Mouse (Mus musculus) brown adipose tissue, adult 24 weeks (tissue): ENCODE data around the gene Nudt21. TPM values are rescaled to one million over a fixed set of nuclear protein-coding genes. Genes with fewer than 3 reads are reported as not detected.
"Not testable (repeated sequence)": the region's sequence is repeated elsewhere in the genome, so short reads cannot be mapped to it uniquely, and the experiment has no call there.

Experiments
- H3K27ac ChIP-seq: fragments of 200-500 bp; replicated peaks from 2 replicates; pipeline ENCODE4 v1.5.1; 2012; ENCODE audit warnings: low read depth, mild to moderate bottlenecking, low read length
- H3K4me1 ChIP-seq: fragments of 200-500 bp; 2 replicates; pipeline ENCODE4 v1.6.1; 2012; ENCODE audit warnings: low read length, mixed read lengths; ENCODE audit not compliant: control insufficient read depth, insufficient read depth, insufficient read length
- H3K4me3 ChIP-seq: fragments of 200-500 bp; 2 replicates; pipeline ENCODE4 v1.5.1; 2012; ENCODE audit warnings: low read depth, mild to moderate bottlenecking, low read length, moderate library complexity; ENCODE audit not compliant: insufficient read depth
- polyA plus RNA-seq: library from polyadenylated mRNA; stranded (reverse); fragments of >200 nt; gene quantifications from 2 replicates; pipeline ENCODE4 v1.2.4, GENCODE M21; 2012; ENCODE audit not compliant: missing spikeins, insufficient read depth, insufficient read length

The Nudt21 gene
- polyA plus RNA-seq = 27.6 and 28.7 TPM in 2 replicates

GRCm38 (mm10) chr8:94036944-94037524 lies at the start of gene Nudt21, which contains the start of gene Ogfod1:
Gene Nudt21, minus strand, starts transcription at chr8:94037031.
Gene Ogfod1, plus strand, starts transcription at chr8:94037198.
- peak within 1 kb of the TSS; percentile 54 for H3K27ac ChIP-seq

GRCm38 (mm10) chr8:94076461-94077192 lies 39.8 kb upstream of the Nudt21 start:
- Histone ChIP-seq H3K4me1 (no peaks in the 10 kb centered on the region), H3K27ac (no peak overlapping the region), H3K4me3 (no peak overlapping the region)

More at GRCm38 (mm10) chr8:94036944-94037524, at the start of gene Nudt21, which contains the start of gene Ogfod1:
- H3K4me1 ChIP-seq = peaks cover 7% of the 10 kb centered on the region
- peak within 1 kb of the TSS; percentile 95 for H3K4me3 ChIP-seq

GRCm38 (mm10) chr8:94068793-94069192 lies 32.0 kb upstream of the Nudt21 start:
- H3K27ac ChIP-seq = no peak overlapping the region
- no peaks in the 10 kb centered on the region for H3K4me1 ChIP-seq
- no peak overlapping the region for H3K4me3 ChIP-seq

GRCm38 (mm10) chr8:94066121-94066863 lies 29.5 kb upstream of the Nudt21 start:
- H3K4me3 ChIP-seq = no peak overlapping the region
- no peaks in the 10 kb centered on the region for H3K4me1 ChIP-seq
- no peak overlapping the region for H3K27ac ChIP-seq

- Histone ChIP-seq H3K4me1 (no peaks in the 10 kb centered on the region), H3K4me3 (no peak overlapping the region), H3K27ac (no peak overlapping the region)
Observed at GRCm38 (mm10) chr8:94057157-94057854, 20.5 kb upstream of the Nudt21 start.

- H3K27ac ChIP-seq = no peak overlapping the region
Observed at GRCm38 (mm10) chr8:94052696-94053095, 15.9 kb upstream of the Nudt21 start.

GRCm38 (mm10) chr8:94047845-94048244 lies 11.0 kb upstream of the Nudt21 start:
- Histone ChIP-seq H3K4me1 (no peaks in the 10 kb centered on the region), H3K4me3 (no peak overlapping the region), H3K27ac (no peak overlapping the region)

More at GRCm38 (mm10) chr8:94052696-94053095, 15.9 kb upstream of the Nudt21 start:
- H3K4me3 ChIP-seq = no peak overlapping the region
- no peaks in the 10 kb centered on the region for H3K4me1 ChIP-seq

GRCm38 (mm10) chr8:94037806-94038205 lies 975 bp upstream of the Nudt21 start:
- peak overlapping the region; percentile 95 for H3K4me3 ChIP-seq
- peaks cover 7% of the 10 kb centered on the region for H3K4me1 ChIP-seq
- no peak overlapping the region for H3K27ac ChIP-seq

GRCm38 (mm10) chr8:94036541-94036940 lies 290 bp downstream of the Nudt21 start:
- peak overlapping the region; percentile 88 for H3K4me3 ChIP-seq
- not testable (repeated sequence) for H3K4me1 ChIP-seq
- peak overlapping the region; percentile 21; the same call in 1 of the 2 replicates for H3K27ac ChIP-seq

GRCm38 (mm10) chr8:94035200-94035599 lies 1.6 kb downstream of the Nudt21 start:
- H3K4me1 ChIP-seq = peaks cover 7% of the 10 kb centered on the region
- H3K4me3 ChIP-seq = 0 out of 2 replicates have a peak overlapping the region, but pooled peaks have one; percentile 12
- H3K27ac ChIP-seq = no peak overlapping the region

- H3K4me3 ChIP-seq = no peak overlapping the region
- H3K4me1 ChIP-seq = peaks cover 7% of the 10 kb centered on the region
- no peak overlapping the region for H3K27ac ChIP-seq
Observed at GRCm38 (mm10) chr8:94033601-94034000, 3.2 kb downstream of the Nudt21 start.

GRCm38 (mm10) chr8:94029701-94030100 lies 7.1 kb downstream of the Nudt21 start:
- no peak overlapping the region for H3K27ac ChIP-seq
- peaks cover 2% of the 10 kb centered on the region; the same call in 1 of the 2 replicates for H3K4me1 ChIP-seq
- no peak overlapping the region for H3K4me3 ChIP-seq

- Histone ChIP-seq H3K4me1 (no peaks in the 10 kb centered on the region), H3K27ac (no peak overlapping the region), H3K4me3 (no peak overlapping the region)
Observed at GRCm38 (mm10) chr8:94023916-94024315, 12.9 kb downstream of the Nudt21 start.

- Histone ChIP-seq H3K27ac (peak overlapping the region; percentile 23; the same call in 1 of the 2 replicates), H3K4me1 (peaks cover 5% of the 10 kb centered on the region), H3K4me3 (peak overlapping the region; percentile 99)
Observed at GRCm38 (mm10) chr8:94013026-94013612, 23.7 kb downstream of the Nudt21 start.
